Mouse (Mus musculus) heart, adult 2 months (tissue): Measurements from ENCODE around the gene Serpinb6b. TPM values are rescaled to one million over a fixed set of nuclear protein-coding genes. Genes with fewer than 3 reads are reported as not detected.

ENCODE experiments used
- DNase-seq, 2 experiments: peaks; one replicate each; pipeline ENCODE4 v3.0.0; 2021
- H3K27ac ChIP-seq: fragments of 200-600 bp; 2 replicates; pipeline ENCODE4 v1.8.1; 2022
- H3K27me3 ChIP-seq: fragments of 200-500 bp; 2 replicates; pipeline ENCODE4 v1.6.1; 2012; ENCODE audit warnings: mild to moderate bottlenecking, low read length, inconsistent platforms, mixed read lengths; ENCODE audit not compliant: control insufficient read depth, insufficient read depth
- H3K36me3 ChIP-seq: fragments of 200-500 bp; 2 replicates; pipeline ENCODE4 v1.6.1; 2012; ENCODE audit warnings: low read length, inconsistent platforms; ENCODE audit not compliant: control insufficient read depth, insufficient read depth
- H3K4me1 ChIP-seq: fragments of 200-500 bp; 2 replicates; pipeline ENCODE4 v1.6.1; 2011; ENCODE audit warnings: low read length; ENCODE audit not compliant: control insufficient read depth, insufficient read depth
- H3K4me3 ChIP-seq: fragments of 200-600 bp; 2 replicates; pipeline ENCODE4 v1.8.1; 2022
- H3K79me2 ChIP-seq: fragments of 200-500 bp; replicated peaks from 2 replicates; pipeline ENCODE4 v1.6.1; 2012; ENCODE audit warnings: mild to moderate bottlenecking, inconsistent platforms, low read length, moderate library complexity, mixed read lengths; ENCODE audit not compliant: control insufficient read depth, insufficient read depth
- H3K9ac ChIP-seq: fragments of 200-500 bp; 2 replicates; pipeline ENCODE4 v1.6.1; 2012; ENCODE audit warnings: low read depth, mild to moderate bottlenecking, control low read depth, inconsistent platforms, low read length, mixed read lengths
- CTCF ChIP-seq: fragments of 200-600 bp; IDR thresholded peaks from 2 replicates; pipeline ENCODE4 v1.8.1; 2022; ENCODE audit warnings: antibody characterized with exemption, mild to moderate bottlenecking, moderate library complexity
- EP300 ChIP-seq: fragments of 200-500 bp; IDR thresholded peaks from 2 replicates; pipeline ENCODE4 v1.6.1; 2011; ENCODE audit warnings: low read depth, low read length, control low read depth; ENCODE audit not compliant: insufficient read depth
- POLR2A ChIP-seq: fragments of 200-500 bp; IDR thresholded peaks from 2 replicates; pipeline ENCODE4 v1.6.1; 2011; ENCODE audit warnings: mild to moderate bottlenecking, low read depth, low read length, control low read depth; ENCODE audit not compliant: insufficient read depth
- WGBS: fragments of 180-500 bp; shearing (Covaris S2); methylation state at CpG from one replicate; pipeline ENCODE4 v1.1.7; 2018; 5-methylcytosine and 5-hydroxymethylcytosine counted together
- intact Hi-C: fragments of 180-260 bp; cut with DNase I; formaldehyde crosslinking; loops from one replicate; pipeline ENCODE4 v1.15.1; 2025
- polyA plus RNA-seq: library from polyadenylated mRNA; depleted of rRNA; stranded (reverse); fragments of >200 nt; gene quantifications from 2 replicates; pipeline ENCODE4 v1.2.3, GENCODE M21; 2012
- total RNA-seq, 2 experiments: library from RNA; stranded (reverse); gene quantifications; 2 replicates each; pipeline ENCODE4 v1.2.3; 2021

Serpinb6b gene
- total and polyA plus RNA-seq, 3 experiments: 21.6 to 33.1 (median 26.3) TPM

DNA sequence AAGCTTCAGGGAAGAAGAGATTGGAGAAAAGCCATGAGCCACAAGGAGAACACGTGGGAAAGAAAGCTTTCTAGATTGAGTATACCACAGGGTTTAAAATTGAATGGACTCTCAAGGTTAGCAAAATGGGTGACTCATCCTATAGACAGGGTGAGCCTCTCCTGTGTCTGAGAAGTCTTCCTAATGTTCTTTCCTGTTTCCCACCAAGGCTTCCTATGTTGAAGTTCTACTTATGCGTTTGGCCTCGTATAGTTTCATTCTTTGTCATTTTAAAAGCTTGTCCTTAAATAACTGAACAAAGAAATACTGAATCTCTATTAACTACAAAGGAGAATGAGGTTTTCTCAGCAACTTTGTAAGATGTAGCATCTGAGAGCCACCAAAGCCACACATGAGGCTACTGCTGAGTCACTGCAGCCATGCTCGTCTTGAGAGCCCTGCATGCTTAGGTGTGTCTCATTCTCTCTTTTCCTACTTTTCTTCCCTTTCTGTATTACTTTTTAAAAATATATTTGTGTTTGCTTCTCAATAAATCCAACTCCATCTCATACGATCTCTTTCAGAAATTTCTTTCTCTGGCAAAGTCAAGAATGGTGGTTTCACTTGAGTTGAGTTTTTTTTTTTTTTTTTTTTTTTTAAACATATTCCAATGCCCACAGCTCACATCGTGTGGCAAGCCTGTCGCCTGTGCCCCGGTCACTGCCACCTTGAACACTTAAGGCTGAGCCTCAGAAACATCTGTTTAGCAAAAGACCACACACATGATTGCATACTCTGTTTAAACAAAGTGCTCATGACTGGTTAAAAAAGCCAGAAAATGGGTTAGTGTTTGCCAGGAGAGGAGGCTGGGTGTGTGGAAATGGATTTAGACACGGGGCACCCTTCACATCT, 38.8 kb downstream of the Serpinb6b start:
- peaks cover 8% of the 10 kb centered on the region; the same call in 1 of the 2 replicates for H3K36me3 ChIP-seq
- H3K27me3 ChIP-seq: no peaks in the 10 kb centered on the region
- H3K9ac ChIP-seq: peak overlapping the region; percentile 68
- DNase-seq: no peak
- TF ChIP-seq EP300 (no peak), POLR2A (no peak)
- intact Hi-C loops: loop anchor here (2.0 to 10.0 kb wide), 4 partner anchors 39 to 199 kb away; partner anchors contain the start of genes D930007J09Rik, Serpinb6b and Wrnip1
- 32% methylated on average over 9 of the region's 9 CpGs for WGBS
- H3K79me2 ChIP-seq: no peaks in the 10 kb centered on the region
- H3K4me3 ChIP-seq: peak overlapping the region; percentile 47
- H3K4me1 ChIP-seq: peaks cover 10% of the 10 kb centered on the region
- H3K27ac ChIP-seq: peak overlapping the region; percentile 97

DNA sequence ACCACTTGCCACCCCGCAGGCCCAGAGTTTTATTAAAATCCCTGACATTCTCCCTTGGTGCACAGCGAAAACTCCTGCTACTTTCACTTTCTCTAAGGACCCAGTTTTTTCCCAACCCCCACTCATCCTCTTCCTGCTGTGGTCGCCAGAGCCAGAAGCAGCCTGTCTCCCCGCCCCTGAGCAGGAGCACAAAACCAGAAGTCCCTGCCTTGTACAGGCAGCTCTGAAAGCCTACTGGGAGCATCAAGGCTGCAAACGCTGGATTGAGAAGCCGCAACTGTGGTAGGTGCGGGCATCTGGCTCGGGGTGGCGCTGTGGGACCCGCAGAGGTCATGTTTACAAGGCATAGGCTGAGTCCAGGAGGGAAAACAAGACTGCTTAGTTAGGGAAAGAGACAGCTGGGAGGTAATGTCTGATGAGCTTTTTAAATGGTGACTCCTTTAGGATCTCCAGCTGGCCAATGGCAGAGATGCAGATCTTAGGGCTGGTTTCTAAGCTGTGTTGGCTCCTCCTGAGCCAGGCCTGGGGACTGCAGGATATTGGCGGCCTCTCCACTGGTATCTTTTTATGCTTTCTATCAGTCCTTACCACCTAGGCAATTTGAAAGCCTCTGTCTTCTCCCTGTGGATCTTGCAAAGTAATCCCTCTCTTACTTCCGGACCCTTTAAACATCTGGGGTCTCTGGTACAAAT, 39.6 kb downstream of the Serpinb6b start:
- peak; percentile 89 to 92 for DNase-seq
- peaks cover 10% of the 10 kb centered on the region for H3K4me1 ChIP-seq
- peak overlapping the region; percentile 97 for H3K27ac ChIP-seq
- H3K9ac ChIP-seq: peak overlapping the region; percentile 68
- TF ChIP-seq EP300 (peak; percentile 76; the same call in 1 of the 2 replicates), CTCF (peak; percentile 86), POLR2A (peak; percentile 77)
- 6% methylated on average over 12 of the region's 12 CpGs for WGBS
- H3K79me2 ChIP-seq: no peaks in the 10 kb centered on the region
- H3K27me3 ChIP-seq: no peaks in the 10 kb centered on the region
- intact Hi-C loops: loop anchor here (2.0 to 10.0 kb wide), 4 partner anchors 40 to 200 kb away; partner anchors contain the start of genes D930007J09Rik, Serpinb6b and Wrnip1
- H3K4me3 ChIP-seq: peak overlapping the region; percentile 47
- peaks cover 13% of the 10 kb centered on the region; the same call in 1 of the 2 replicates for H3K36me3 ChIP-seq

DNA sequence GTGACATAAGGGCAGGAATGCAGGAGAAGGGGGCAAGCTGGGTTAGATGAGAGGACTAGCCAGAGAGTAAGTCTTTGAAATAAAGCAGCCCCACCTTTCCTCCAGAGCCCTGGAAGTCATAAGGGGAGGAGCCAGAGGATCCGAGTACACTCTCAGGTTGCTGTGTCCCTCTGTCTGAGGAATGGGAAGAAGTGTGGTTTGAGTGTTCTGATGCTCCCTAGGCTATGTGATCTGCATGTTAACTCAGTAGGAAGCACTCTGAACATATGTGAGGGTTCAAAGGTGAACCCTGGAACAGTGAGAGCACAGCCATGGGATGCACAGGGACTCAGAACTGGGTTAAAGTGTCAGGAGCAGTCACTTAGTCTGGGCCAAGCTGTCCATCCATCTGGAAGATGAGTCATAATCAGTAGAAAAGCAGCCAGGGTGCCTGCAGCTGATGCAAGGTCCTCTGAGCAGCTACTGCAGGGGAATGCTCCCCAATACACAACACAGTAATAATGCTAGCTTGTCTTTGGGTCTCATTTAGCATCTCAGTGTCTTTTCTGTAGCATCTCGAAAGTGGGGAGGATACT, 40.6 kb downstream of the Serpinb6b start:
- TF ChIP-seq CTCF (no peak), EP300 (no peak), POLR2A (no peak)
- Histone ChIP-seq H3K27ac (peak overlapping the region; percentile 97), H3K79me2 (no peaks in the 10 kb centered on the region), H3K4me1 (peaks cover 10% of the 10 kb centered on the region), H3K36me3 (peaks cover 16% of the 10 kb centered on the region), H3K4me3 (peak overlapping the region; percentile 47), H3K27me3 (no peaks in the 10 kb centered on the region), H3K9ac (0 out of 2 replicates have a peak overlapping the region, but pooled peaks have one; percentile 19)
- peak in 1 of 2 experiments; percentile 20 for DNase-seq
- 55% methylated on average over 2 of the region's 2 CpGs for WGBS
- intact Hi-C loops: loop anchor here (2.0 to 10.0 kb wide), 3 partner anchors 41 to 201 kb away; partner anchors contain the start of genes D930007J09Rik, Serpinb6b and Wrnip1

DNA sequence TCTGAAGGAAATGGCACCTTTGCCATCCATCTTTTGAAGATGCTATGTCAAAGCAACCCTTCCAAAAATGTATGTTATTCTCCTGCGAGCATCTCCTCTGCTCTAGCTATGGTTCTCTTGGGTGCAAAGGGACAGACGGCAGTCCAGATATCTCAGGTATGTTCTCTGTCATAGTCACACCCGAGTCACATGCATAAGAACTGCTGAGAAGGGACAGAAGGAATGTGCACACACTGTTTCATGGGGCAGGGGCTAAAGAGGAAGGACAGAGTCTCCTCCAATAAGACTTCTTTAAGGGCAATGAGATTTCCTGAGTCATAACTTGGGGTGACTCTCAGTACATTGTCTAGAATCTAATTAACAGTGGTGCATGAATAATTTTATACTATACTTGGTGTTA, 41.5 kb downstream of the Serpinb6b start:
- DNase-seq: no peak

DNA sequence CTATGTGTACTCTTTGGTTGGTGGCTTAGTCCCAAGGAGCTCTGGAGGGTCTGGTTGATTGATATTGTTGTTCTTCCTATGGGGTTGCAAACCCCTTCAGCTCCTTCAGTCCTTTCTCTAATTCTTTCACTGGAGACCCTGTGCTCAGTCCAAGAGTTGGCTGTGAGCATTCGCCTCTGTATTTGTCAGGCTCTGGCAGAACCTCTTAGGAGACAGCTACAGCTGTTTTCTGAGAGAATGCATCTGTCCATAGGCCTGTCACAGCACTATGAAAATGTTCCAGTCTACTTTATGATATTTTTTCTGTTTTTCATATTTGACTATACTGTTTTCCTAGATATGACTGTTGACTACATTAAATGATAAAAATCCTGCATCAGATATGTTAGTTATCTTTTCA, 47.4 kb downstream of the Serpinb6b start:
- no peak overlapping the region for H3K4me3 ChIP-seq
- WGBS: 73% methylated on average over 1 of the region's 1 CpGs
- H3K4me1 ChIP-seq: no peaks in the 10 kb centered on the region
- no peaks in the 10 kb centered on the region for H3K27me3 ChIP-seq
- H3K27ac ChIP-seq: no peak overlapping the region
- H3K9ac ChIP-seq: no peak overlapping the region
- no peak for DNase-seq
- TF ChIP-seq POLR2A (no peak), CTCF (no peak), EP300 (no peak)
- H3K36me3 ChIP-seq: peaks cover 15% of the 10 kb centered on the region
- intact Hi-C loops: no loop called here
- H3K79me2 ChIP-seq: no peaks in the 10 kb centered on the region

More for the DNA sequence above, 41.5 kb downstream of the Serpinb6b start:
- Histone ChIP-seq H3K4me1 (peaks cover 10% of the 10 kb centered on the region), H3K27me3 (no peaks in the 10 kb centered on the region), H3K9ac (no peak overlapping the region), H3K36me3 (peaks cover 18% of the 10 kb centered on the region), H3K79me2 (no peaks in the 10 kb centered on the region), H3K27ac (no peak overlapping the region), H3K4me3 (no peak overlapping the region)
- TF ChIP-seq POLR2A: no peak
- TF ChIP-seq EP300: no peak
- intact Hi-C loops: loop anchor here (10.0 kb wide), 1 partner anchor 202 kb away; the partner anchor contains the start of genes D930007J09Rik and Wrnip1
- WGBS: 82% methylated on average over 3 of the region's 3 CpGs
